Mouse (Mus musculus) cerebellum, postnatal 25 days (tissue): ENCODE results near the gene Cfap99.

Experiments
- DNase-seq, 2 experiments: peaks; one replicate each; pipeline ENCODE4 v3.0.0; 2021; ENCODE audit warnings: mixed read lengths in 2 of 2

Cfap99 gene

GRCm38 (mm10) chr5:34278058-34278457, 10.3 kb upstream of the Cfap99 start:
- peak in 1 of 2 experiments; percentile 7 for DNase-seq

- peak in 1 of 2 experiments; percentile 19 for DNase-seq
Measured at GRCm38 (mm10) chr5:34279214-34279613, 9.2 kb upstream of the Cfap99 start.

DNA sequence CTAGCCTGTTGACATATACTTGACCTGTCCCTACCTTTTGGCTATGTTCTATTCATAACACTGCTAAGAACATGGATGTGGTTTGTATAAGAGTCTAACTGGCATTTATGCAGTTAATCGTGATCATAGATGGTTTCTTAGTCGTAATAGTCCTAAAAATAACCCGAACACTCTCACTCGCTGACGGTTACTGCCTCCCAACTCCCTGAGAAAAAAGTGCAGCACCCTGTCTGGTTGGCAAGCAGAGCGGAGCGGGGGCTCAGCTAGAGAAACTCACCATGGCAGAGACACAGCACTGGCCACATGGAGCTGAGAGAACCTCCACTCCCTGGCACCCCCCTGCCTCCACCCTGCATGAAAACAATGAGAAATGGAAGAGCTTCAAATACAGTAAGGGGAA, 7.4 kb upstream of the Cfap99 start:
- no peak for DNase-seq

DNA sequence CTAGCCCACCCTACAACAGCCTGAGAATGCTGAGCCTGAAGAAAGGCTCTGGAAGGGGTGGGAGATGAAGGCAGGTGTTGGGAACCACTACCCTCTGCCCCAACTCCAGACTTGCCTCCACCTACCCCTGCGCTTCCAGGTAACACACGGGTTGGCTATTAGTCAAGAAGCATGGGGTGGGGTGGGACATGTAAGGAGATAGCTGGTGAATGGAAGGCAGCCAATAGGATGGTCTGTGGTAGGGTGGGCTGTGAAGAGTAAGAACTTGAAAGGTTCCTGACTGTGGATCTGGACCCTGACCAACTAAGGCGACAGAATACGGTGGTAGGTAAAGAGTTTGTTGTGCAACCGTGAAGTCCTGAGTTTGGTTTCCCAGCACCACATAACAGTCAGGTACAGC, 5.0 kb upstream of the Cfap99 start:
- DNase-seq, result peak in 1 of 2 experiments; percentile 23

GRCm38 (mm10) chr5:34284156-34284750, 4.1 kb upstream of the Cfap99 start:
- peak in 1 of 2 experiments; percentile 63 for DNase-seq

DNA sequence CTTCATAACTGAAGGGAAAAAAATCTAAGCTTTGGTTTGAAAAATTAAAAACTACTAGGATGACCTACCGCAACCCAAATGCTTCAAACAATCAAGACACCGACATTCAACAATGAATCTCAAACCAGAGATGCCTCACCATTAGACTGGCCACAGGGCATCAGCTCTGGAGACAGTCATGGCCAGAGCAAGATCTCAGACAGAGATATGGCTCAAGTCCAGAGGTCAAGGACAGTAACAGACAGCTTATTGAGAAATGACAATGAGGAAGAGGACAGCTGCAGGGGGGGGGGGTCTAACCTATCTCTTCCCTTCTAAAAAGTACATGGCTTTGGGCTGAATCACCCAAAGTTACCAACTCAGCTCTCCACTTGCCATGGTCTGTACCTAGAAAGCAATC, 3.1 kb upstream of the Cfap99 start:
- no peak for DNase-seq

DNA sequence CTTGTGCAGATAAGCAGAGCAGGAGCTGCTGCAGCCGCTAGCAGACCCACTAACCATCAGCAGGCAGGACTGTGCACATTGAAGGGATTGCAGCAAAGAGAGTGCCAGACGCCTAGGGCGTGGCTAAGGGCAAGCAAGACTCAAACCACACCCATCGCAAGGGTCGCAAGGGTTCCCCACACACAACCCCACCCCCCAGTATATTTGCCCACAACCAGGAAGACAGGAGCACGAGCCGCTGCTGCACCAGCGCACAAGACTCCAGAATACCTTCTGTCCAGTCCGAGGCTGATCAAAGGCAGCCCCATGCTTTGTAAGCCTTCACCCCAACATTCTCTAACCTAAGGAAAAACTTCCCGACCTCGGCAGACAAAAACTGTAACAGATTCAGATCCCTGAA, 1.9 kb upstream of the Cfap99 start:
- peak; percentile 56 to 71 for DNase-seq

DNA sequence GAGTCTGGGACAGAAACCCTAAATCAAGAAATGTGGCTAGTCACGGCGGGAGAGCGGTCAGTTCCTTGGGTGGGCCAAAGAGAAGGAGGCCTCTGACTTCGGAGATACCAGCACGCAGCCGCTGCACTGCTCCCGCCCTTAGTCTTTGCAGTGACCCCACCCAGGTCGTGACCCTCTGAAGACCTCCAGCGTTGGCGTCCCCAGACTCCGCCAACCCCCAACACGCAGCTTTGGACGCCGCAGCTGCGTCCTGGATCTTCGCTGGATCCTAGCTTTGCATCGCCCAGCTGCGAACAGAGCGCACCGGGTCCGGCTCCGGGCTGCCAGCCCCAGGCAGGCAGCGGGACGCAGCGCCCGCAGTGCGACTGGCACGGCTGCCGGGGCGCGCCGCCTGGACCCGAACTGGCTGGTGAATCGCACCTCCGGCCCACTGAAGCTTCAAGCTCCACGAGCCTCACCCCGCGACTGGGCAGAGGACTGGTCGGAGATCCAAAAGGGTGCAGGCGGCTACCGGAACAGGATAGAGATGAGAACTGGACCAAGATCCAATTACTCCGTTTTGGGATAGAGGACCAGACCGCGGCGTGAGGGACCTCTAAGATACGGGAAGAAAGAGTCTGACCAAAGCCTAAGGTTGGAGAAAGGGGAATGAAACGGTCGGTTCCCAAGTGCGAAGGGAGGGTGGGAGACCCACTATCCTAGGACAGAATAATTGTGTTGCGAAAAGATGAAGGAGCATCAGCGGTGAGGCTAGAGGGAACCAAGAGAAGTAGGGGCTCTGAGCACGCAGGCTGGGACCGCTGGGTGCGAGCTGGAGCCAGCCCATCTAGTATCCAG, 1.2 kb upstream of the Cfap99 start:
- DNase-seq, result peak; percentile 79 to 80

DNA sequence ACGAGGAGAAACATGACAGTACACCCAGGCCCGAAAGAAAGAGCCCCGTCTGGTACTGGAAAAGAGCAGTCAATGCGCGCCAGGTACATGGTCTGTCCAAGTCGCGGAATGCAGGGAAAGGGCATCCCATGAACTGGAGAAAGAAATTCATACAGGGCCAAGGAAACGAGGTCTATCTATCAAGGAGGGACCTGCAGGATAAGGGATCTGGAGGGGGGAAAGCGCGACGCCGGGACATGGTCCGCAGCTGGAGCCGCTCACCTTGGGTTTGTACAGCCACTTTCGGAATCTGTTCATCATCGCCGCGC, 608 bp upstream of the Cfap99 start:
- no peak for DNase-seq

DNA sequence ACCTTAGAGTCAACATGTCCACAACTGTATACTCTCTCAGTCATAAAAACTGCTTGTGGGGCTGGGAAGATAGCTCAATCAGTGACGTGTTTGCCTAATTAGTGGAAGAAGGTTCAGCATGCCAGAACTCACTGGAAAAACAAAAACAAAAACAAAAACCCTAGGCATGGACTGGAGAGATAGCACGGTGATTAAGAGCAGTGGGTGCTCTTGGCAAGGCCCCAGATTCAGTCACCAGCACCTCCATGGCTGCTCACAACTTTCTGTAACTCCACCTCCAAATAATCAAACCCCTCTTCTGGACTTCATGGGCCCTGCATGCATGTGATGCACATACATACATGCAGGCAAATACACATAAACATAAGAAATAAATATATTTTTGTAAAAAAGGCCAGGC, 886 bp downstream of the Cfap99 start:
- DNase-seq, result peak in 1 of 2 experiments; percentile 26

DNA sequence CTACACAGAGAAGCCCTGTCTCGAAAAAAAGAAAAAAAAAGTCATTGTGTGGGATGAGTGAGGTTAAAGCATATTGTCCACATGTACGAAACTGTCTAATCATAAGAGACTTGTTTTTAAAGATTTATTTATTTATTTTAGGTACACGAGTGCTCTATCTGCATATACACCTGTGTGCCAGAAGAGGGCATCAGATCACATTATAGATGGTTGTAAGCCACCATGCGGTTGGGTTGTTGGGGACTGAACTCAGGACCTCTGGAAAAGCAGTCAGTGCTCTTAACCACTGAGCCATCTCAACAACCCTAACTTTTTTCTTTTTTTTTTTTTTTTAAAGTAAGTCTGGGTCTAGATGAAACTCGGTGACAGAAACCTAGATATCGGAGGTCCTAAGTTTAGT, 5.0 kb downstream of the Cfap99 start:
- no peak for DNase-seq

- no peak for DNase-seq
Measured at GRCm38 (mm10) chr5:34294696-34295095, 6.3 kb downstream of the Cfap99 start.

- no peak for DNase-seq
Measured at GRCm38 (mm10) chr5:34295141-34295540, 6.7 kb downstream of the Cfap99 start.

DNA sequence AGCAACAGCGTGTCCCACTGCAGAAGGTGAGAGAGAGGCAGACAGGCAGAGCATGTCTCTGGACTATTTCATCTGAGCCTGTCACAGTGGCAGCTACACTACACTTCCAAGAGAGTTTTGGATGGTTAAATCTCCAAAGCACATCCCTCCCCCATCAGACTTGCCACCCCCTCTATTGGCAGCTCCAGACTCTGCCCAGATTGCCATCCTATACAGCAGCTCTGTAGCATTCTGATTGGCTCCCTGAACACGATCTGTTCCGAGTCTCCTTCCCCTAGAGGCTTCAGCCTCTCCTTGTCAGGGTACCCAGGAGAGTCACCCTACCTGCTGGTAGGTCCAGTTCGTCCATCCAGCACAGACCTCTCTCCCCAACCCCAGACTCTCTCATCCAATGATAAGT, 9.7 kb downstream of the Cfap99 start:
- DNase-seq, result no peak

- peak; percentile 43 to 52 for DNase-seq
Measured at GRCm38 (mm10) chr5:34298937-34299535, 10.6 kb downstream of the Cfap99 start.

- peak in 1 of 2 experiments; percentile 33 for DNase-seq
Measured at GRCm38 (mm10) chr5:34302377-34302776, 14.0 kb downstream of the Cfap99 start.

DNA sequence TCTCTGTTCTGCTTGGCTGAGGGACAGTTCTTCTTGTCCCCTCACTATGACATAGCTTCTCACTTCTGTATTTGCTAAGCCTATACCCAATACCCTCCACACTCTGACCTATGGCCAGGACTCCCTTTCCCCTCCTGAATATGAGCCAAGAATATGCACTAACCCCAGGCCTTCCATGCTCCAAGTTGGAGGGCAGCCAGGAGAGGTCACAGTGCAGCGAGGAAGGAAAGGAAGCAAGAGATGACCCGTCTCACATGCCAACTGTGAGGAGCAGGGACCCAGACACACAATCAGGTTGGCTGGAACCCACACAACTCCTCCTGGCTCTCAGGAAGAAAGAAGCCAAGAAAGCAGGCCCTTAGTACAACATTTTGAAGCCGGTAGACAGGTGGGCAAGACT, 20.6 kb downstream of the Cfap99 start:
- DNase-seq, result no peak

GRCm38 (mm10) chr5:34319491-34320034, 31.2 kb downstream of the Cfap99 start:
- no peak for DNase-seq

GRCm38 (mm10) chr5:34321236-34321635, 32.8 kb downstream of the Cfap99 start:
- no peak for DNase-seq

DNA sequence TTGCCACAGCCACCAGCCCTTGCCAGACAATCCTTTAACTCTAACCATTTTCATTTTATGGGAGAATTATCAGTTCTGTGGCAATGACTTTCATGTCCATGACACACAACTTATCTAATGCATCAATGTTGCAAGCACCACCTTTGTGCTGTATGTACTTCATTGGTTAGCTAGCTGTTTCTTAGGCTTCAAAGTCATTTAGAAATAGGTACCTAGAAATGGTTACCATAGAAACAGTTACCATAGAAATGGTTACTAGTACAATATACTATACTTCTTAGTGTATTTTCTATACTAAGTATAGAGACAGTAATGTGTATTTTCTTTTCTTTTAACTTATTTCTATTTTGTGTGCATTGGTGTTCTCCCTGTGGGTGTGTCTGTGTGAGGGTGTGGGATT, 36.9 kb downstream of the Cfap99 start:
- DNase-seq, result no peak

DNA sequence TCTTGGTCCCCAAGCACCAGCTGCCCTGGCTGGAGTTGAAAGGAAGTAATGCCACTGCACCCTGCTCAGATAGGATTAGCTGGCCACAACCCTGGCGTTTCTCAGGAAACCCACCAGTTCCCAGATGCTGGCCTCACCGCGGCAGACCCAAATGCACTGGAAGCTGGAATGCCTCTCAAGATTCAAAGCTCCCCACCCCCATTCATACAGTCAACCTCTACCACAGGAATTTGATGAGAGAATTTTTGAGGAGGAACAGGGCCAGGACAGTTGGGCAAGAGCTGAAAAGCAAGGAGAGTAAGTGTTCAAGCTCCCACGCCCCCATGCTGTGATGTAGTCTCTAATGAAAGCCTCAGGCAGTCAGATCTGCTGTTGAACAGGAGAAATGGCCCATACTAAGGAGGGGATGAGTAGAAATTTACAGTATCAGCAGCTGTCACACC, 37.9 kb downstream of the Cfap99 start:
- peak in 1 of 2 experiments; percentile 23 for DNase-seq

DNA sequence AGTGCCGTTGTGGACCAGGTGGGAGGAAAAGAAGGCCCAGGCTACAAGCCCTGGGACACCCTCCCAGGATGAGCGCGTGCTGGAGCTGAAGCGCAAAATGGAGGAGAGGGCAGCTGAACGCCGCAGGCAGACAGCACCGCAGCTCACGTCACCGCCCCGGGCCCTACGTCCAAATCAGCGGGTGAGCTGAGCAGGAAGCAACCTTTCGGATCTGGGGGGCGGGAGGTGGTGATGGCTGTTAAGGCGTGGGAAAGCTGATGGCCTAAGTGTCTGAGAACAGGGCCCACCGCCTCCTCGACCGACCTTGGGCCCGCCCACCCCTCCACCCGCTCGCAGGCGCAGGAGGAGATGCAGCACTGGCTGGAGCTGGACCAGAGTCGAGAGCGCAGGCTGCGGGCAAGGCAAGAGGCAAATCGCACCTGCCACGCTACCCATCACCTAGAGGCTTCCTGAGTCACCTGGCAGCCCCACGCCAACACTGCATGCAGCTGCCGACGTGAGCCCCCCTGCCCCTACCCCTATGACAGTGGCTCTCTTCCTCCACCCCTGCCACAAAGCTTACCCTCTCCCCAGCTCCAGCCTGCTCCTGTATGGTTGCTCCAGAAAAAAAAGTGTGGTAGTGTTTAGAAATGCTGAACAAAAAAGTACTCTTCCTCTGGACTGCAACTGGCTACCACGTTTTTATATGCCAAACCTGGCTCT, 38.6 kb downstream of the Cfap99 start:
- peak; percentile 56 to 68 for DNase-seq

- DNase-seq, result no peak
Measured at GRCm38 (mm10) chr5:34330136-34330535, 41.7 kb downstream of the Cfap99 start.
